Mouse (Mus musculus) retina, postnatal 7 days (tissue): ENCODE measurements around the gene 4933411K16Rik.
A peak's percentile ranks its signal among the peaks of the same experiment; 100 is the strongest.

Experiments used
- DNase-seq: peaks from one replicate; pipeline ENCODE4 v3.0.0-alpha.2; 2012; ENCODE audit warnings: low read depth, low spot score

4933411K16Rik gene

DNA sequence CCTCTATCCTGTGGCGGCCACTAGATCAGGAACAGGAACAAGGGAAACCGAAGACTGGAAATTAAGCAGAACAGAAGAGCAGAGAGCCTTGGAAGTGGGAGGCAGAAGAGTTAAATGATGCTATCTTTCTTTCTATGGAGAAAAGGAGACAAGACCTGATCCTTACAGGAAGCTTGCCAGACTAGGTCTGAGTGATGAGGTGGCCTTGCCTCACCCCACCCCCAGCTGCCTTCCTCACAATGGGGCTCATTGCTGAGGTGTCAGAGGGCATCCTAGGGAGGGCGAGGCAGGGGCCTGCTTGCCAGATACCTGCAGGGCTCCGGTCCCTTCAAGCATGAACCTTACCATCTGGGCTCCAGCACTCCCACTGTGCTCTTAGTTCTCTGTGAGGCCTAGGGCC lies at the start of gene 4933411K16Rik:
Gene 4933411K16Rik, plus strand, starts transcription at position 301 of the 400 bp plus-strand sequence.
- no peak for DNase-seq

DNA sequence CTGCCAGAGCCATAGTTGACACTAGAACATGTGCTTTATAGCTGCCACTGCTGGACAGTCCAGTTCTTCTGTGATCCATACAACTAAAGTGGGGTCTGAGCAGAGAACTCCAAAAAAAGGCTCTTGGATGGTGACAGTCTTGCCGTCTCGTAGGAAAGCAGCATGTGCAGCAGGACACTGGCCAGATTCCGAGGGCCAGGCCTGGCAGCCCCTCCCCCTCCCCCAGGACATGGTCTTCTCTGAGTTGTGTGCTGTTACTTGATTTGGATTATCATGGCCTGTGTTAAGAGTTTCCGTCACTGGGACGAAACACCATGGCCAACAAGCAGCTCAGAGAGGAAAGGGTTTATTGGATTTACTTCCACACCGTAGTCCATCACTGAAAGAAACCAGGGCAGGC lies 47.8 kb upstream of the 4933411K16Rik start:
- DNase-seq, result no peak

DNA sequence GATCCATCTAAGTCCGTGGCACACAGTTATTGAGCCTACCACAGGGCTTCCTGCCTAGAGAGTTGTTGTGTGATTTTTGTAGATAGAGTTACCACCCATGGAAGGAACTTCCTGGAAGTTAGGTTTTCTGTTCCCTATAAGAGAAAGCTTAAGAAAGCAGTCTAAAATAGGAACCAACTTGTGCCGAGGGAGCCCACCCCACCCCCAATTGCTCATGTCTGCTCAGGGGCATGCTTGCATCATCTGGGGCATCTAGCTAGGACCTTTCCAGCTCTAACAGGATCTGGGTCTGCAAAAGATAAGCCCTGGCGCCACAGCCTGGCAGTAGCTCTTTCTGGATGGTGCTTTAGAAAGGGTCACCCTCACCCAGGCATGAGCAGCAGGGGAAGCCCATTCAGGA lies 46.4 kb upstream of the 4933411K16Rik start:
- no peak for DNase-seq

DNA sequence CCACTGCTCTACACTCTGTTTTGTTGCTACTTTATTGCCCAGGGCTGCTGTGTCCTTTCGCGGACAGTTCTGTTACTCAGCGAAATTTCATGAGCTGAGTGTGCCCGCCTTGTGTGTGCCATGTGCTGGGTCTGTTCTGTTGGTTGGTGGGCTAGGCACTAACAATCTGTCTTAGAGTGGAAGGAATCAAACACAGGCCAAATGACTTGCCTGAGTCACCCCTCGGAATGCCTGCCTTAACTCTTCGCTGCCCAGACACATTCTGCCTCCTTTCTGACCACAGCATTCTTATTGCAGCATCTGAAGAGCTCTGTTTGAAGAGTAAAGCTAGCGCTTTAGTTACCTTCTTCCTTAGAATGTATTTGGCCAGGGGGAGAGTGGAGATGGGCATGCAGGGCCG lies 45.5 kb upstream of the 4933411K16Rik start:
- no peak for DNase-seq

DNA sequence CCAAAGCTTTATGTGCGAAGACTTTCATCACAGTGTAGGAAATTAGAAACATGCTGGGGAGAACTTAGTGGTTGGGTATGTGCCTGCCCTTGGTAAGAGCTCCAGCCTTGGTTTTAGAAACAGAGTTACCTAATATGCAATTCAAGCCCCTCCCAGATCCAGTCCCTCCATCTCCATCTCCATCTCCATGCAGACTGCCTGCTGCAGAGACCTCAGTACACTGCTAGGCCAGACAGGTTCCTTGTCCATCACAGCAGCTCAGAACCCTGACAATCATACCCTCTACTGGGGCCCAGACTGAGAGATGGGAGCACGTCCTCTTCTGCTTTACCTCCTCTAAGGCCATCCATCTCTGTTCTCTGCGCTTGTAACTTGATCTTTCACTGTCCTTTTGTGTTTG lies 43.5 kb upstream of the 4933411K16Rik start:
- DNase-seq, result no peak

DNA sequence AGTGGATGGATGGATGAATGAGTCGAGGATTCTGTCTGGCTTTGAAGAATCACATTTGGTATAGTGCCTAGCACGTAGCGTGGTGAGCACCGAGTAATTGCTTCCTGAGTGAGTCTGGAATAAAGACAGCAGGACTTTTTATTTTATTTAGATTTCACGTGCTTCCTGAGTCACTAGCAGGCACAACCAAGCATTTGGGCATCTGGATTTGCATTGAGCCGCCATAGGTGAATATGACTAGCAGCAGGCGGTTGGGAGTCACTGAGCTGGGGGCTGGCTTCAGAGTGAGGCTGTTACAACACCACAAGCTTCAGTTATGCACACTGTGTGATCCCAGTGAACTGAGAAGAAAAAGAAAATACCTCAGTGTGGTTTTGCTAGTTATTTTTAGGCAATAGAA lies 43.0 kb upstream of the 4933411K16Rik start:
- DNase-seq, result no peak

DNA sequence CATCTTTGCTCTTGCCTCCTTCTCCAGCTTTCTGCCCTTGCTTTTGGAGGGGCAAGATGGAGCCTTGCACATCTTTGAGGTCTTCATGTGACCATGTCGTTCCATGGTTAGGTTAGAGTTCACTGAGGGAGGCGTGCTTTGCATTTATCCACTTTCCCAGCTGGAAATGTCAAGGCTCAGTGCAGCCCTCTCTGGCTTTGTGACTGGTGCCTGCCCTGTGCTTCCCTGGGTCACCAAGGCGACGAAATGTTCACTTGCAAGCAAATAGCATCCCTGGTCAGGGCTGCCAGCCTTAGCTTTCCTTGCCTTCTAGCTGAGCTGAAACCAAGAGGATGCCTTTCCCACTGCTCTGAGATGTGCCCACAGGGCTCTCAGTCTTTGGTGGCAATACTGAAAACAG lies 41.6 kb upstream of the 4933411K16Rik start:
- no peak for DNase-seq

DNA sequence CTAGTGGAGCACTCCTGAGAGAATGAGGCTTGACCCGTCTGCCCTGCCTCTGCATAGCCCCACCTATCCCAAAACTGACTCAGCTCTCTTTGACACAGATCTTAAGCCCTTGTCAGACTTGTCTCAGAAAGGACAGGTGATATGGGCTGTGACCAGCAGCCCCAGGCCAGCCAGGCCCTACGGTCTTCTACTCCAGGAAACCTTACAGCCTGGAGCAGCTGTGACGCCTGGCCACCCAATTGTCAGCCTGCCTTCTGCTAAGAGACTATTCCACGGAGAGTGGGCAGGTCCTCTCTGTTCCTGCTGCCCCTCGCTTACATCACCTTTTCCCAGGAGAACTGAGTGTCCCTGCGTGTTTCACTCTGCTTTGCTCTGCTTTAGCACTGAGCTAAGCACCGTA lies 40.9 kb upstream of the 4933411K16Rik start:
- DNase-seq, result no peak

DNA sequence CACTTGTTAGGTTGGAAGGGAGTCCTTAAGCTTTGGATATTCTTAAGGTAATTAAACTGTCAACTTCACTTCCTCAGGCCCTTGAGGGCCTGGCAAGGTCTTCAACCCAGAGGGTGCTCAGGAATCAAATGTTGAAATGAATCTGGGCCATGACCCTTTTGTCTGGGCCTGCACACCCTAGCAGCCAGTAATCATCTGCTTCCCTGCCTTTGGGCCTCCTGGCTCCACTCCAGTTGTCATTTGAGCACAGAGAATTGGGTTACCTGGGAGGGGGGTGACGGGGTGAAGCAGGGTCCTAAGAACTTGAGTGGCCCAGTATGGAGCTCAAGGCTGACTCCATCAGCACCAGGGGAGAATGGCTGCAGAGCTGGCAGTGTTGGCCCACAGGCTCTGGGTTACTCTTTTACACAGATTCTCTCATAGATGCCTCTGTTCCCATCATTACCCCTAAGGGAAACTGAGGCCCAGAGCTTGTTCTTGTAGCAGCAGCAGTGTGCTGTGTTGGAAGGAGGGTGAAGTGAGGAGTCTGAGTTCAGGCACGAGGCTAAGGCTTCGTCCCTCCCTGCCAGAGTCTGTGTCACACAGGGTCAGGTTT lies 37.7 kb upstream of the 4933411K16Rik start:
- DNase-seq, result no peak

DNA sequence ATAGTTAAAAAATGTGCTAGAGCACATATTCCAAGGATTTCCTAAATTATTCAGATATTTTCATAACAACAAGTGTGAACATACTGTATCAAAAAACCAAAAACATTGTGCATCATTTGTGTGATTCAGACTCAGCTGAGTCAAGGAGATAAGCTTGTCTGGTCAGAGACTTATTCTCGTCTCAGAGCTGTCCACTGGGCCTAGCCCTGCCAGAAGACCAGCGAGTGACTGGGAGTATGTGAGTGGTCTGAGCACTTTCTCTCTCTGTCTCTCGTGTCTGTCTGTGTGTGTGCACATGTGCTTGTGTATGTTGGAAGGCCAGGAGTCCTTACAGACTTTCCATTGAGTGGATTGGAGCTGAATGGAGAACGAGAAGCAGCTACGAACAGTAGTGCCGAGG lies 37.0 kb upstream of the 4933411K16Rik start:
- DNase-seq, result no peak

DNA sequence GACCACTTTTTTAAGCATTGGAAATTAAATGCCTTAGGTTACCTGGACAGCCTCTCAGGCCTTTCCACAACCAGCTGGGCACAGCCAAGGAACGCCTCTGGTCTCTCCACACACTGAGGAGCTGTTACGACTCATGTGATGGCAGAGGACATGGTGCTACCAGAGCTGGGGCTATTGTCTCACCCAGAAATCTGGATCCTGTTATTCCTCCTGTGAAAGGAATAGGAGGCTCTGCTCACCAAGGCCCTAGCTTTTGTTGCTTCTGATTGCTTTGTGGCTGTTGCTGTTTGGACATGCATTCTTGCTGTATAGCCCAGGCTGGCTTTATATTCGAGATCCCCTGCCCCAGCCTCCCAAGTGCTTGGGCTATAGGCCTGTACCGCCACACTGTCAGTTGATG lies 35.8 kb upstream of the 4933411K16Rik start:
- DNase-seq, result no peak

DNA sequence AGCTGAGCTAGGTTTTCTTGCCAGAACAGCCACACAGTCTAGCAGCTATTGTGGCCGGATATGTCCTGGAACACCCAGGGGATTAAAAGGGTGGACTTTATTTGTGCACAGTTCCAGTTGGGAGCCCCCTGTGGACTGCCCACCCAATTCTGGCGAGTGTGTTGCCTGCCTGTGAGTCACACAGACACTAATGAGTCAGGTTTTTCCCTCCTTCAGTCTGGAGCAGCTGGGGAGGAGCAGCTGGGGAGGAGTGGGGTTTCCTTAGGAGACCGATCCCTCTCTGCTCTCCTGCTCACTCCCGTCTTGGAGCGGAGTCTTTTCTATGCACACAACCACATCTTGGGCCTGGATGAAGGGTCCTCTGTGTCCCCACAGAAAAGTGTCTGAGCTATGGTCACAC lies 35.2 kb upstream of the 4933411K16Rik start:
- DNase-seq, result no peak

DNA sequence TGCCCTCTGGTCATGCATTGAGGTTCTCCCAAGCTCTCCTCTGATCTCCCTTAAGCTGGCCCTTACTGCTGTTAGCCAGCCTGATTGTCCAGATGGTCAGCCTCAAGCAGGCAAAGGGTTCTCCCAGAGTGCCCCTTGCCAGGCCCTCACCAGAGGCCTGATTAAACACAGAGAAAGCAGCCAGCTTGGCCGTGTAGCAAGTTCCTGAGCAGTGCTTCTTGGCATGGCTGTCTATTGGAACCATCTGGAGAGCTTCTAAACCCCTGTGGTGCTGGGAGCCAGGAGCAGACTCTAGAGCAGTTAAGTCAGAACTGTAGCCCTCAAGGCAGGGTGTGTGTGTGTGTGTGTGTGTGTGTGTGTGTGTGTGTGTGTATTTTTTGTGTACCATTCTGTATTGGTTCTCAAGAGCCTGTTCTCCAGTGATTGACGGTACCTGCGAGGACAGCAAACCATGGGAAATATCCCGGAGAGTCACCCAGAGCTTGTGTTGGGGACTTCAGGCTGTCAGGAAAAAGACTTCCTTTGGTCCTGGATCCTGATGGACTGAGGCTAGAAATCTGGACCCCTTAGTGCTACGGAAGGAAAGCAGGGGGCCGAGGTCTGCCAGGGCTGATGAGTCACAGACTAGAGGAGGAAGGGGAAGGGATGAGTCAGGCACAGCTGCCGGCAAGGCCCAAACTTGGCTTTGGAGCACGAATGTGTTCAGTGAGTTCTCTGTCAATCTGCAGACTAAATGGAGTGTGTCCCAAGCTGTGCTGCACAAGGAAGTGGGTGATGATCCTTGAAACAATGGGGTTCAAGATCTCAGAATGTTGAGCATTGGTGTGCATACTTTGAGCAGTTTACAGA lies 34.4 kb upstream of the 4933411K16Rik start:
- DNase-seq, result peak; percentile 41

DNA sequence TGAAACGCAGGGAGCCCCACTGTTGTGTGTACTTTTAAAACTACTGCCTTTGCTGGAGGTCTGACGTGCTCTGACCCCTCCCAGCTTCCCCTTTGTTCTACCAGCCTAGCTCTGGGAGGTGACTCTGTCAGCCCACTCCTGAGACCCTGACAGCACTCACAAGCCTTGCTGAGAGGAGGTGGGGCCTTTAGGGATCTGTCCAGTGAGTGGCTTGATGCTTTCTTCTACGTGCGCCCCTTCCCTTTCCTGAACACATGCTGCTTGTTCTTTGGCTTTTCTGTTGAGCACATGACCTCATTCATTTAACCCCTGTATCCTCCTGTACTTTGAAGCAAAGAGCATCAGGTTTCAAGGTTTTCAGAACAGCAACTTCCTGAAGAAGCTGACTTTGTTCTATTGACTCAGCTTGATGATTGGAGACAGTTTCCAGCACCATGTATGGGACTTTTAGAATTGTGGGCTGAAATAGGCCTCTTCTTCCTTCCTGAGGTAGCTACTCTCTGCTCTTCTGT lies 33.0 kb upstream of the 4933411K16Rik start:
- no peak for DNase-seq

DNA sequence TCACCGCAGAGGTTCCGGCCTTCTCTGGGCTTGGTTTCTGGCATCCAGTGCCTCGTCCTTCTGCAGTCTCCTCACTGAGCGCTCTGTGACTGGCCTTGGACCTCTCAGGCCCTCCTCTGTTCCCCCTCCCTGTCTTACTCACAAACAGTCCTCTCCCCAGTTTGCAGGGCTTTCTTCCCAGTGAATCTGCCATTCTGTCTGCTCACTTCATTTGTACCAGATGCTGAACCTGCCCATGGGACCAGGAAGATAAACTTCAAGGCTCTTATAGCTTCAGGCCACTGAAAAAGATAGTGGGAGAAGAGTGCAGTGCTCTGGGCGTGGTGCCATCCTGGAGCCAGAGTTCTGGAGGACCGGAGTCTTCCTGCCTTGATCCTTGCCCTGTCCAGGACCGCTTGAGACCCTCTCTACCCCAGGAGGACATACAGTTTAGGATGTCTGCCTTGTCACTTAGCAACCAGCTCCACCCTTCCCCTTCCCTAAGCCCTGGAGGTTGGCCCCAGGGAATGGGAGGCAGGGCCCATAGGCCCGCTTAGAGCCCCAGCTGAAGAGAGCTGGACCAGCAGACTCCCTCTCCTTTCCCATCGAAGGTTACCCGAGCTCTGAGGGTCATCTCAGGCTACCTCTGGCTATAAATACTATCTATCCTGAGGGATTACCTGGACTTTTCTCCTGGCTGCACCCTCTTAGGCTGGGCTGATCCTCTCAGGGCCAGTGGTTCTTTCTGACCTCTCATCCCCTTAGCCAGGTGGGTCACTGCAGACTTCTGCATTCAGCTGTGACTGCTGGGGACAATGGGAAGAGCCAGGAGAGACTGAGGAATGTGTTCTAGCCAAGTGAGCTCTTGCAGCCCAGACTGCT lies 30.1 kb upstream of the 4933411K16Rik start:
- DNase-seq, result peak; percentile 60

DNA sequence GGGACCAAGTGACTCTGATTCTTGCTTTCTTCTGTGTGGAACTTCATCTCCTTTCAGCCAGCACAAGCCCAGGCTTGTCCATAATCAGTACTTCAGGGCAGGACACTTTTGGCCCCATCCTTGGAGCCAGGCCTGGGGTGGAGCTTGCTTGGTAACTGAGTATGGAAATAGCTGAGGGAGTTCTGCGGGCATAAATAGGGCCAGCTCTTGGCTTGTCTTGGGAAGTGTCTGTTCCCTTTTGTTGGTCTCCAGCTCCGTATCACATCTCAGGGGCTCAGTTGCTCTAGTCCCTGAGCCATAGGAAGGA lies 29.6 kb upstream of the 4933411K16Rik start:
- no peak for DNase-seq

DNA sequence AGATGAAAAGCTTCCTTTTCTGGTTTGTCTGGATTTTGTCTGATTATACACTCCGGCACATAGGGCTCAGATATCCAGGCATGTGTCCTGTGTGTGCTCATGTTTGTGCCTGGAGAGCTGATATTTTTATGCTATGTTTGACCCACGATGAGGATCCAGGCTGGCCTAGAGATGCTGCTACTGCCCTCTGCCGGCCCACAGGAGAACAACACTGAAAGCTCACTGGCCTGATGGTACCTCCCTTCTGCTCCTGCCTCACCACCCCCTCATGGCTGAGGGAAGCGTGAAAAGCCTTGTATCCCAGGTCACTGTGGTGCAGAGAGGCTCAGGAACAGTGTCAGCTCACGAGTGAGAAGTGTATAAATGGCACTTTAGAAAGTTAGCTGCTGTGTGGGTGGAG lies 25.9 kb upstream of the 4933411K16Rik start:
- DNase-seq, result peak; percentile 73

DNA sequence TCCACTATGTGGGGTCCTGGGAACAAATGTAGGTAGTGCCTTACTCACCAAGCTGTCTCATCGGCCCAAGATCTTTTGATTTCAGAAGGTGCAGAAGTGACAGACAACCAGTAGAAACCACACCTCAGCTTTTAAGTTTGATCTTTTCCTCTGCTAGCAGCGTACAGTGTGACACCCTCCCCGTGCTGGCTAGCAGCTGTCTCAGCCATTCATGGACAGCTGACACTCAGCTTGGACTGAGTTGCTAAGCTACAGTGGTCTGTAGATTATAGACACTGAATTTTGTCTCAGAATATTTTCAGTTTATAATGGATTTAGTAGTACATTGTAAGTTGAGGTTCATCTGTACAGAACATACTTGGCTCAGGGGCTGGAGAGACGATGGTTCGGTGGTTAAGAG lies 20.9 kb upstream of the 4933411K16Rik start:
- no peak for DNase-seq

DNA sequence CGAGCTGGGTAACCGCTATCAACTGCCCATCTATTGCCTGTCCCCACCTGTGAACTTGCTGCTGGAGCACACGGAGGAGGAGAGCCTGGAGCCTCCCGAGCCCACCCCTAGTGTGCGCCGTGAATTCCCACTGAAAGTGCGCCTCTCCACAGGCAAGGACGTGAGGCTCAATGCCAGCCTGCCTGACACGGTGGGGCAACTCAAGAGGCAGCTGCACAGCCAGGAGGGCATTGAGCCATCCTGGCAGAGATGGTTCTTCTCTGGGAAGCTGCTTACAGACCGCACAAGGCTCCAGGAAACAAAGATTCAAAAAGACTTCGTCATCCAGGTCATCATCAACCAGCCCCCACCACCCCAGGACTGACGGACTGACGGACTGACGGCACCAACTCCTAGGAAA lies 18.4 kb upstream of the 4933411K16Rik start:
- DNase-seq, result no peak

DNA sequence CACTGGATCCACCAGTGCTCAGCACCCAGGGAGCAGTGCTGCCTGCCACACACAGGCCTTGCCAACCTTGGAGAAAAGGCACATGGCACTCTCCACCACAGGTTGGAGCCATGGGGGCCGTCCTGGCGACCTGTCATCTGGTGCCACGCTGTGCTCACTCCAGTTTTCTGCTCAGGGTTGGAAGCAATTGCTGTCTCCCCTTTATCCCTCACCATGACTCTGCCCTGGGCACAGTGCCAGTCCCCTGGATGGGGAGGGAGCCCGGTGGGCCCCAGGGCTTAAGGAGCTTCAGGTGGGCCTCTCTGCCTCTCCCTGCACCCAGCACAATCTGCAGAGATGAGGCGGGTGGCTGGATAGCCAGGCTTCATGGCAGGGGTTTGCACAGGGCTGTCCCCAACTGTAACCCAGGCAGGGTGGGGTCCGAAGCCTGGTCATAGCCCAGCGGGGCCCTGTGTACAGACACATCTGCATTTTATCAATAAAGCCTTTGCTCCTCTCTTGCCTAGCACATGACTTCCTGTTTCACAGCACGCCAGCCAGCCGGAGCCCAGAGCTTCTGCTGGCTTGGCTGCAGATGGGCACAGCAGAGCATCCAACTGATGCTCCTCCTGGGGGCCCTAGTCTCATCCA lies 17.8 kb upstream of the 4933411K16Rik start:
- DNase-seq, result no peak

DNA sequence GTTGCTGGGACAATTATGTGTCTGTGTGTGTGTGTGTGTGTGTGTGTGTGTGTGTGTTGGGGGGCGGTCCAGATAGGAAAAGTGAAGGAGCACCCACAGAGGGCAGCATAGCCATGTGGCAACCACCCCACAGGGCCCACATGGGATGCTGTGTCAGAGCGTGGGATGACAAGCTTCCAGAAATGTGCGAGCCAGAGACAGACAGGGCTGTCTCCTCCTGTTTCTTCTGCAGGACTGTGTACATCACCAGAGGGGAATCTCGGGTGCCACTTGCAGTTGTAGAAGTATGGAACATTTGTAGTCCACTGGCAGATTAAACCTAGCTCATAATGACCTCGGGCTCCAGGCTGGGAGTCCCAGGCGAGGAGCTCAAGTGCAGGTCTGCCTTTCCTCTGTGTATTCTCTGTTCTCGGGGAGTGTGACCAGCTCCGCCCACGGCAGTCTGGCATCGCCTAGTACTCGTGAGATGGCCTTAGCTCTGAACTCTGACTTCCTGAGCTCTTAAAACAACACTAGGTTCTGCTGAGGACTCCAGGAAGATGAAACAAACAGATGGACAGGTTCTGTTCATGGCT lies 17.1 kb upstream of the 4933411K16Rik start:
- DNase-seq, result no peak
